Mouse (Mus musculus): ENCODE results near the gene Scly.

DNA sequence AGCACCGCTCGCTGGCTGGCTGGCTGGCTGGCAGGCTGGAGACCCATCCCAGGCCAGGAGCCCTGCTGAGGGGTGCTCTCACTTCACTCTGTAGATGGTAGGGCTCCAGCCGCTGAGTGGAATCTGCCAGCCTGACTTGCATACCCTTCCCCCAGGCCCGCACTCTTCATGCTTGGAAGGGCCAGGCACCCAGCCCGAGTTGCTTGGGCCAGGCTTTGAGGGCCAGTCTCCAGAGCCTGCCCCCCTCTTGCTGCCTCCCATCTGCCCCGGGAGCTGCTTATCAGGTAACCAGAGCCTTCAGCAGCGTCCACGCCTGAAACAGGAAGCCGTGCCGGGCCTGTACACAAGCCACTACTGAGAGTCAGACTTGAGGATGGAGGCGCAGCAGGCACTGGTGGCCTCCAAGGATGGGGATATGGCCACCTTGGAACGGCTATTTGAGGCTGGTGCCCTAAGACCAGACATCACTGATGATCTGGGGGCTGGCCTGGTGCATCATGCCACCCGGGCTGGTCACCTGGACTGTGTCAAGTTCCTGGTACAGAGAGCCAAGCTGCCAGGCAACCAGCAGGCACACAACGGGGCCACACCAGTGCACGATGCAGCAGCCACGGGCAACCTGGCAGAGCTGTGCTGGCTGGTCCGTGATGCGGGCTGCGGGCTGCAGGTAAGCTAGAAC lies 23.8 kb downstream of the Scly start, which contains the start of gene Espnl:
- no peak for TF ChIP-seq POLR2A (IDR thresholded peaks at IDR 0.05; ENCODE audit: low read depth, low read length)
- no peak for TF ChIP-seq CTCF (IDR thresholded peaks at IDR 0.05; ENCODE audit: extremely low read depth, insufficient read length, insufficient replicate concordance, low read depth, low read length)

Data from small intestine, adult 2 months (tissue).